10 mouse cellular contexts compared by ENCODE assay signal in the genomic region with DNA sequence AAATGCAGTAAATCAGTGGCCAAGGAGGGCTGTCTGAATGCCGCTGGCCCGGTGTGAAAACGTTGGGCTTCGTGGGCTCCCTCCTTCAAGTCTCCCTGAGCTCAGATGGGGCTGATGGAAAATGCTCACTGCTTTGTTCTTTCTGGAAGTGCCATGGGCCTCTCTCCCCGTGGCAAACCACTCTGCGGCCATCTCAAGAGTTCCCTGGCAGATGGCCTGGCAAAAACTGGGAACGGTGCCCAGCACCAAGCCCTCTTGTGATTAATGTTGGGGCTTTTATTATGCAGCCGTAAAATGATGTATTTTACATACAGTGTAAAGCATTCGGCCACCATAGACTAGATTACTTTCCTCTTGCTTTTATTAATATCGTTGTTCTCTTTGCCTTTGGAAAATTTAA.
DNase-seq lines count a peak whose midpoint lies in the region; ATAC-seq and TF ChIP-seq lines count a peak whose summit lies in the region.
"Had no signal": no experiment of that assay in that cellular context is flagged by ENCODE, and none has a peak within 500 bp of the region (broad histone marks: within the 10 kb centered on the region; RNA-seq: fewer than 3 reads in every experiment).

No protein-coding gene starts in this region.

- no peak overlapping the region for H3K9ac ChIP-seq in midbrain, embryonic 15.5 days
- no peak overlapping the region for H3K9ac ChIP-seq in liver, postnatal 0 days (replicated peaks)
- no peak overlapping the region for H3K9ac ChIP-seq in intestine, embryonic 15.5 days
- H3K9ac ChIP-seq: liver, embryonic 12.5 days had no signal

- H3K4me2 ChIP-seq in midbrain, embryonic 15.5 days: no peak overlapping the region
- H3K4me2 ChIP-seq in liver, postnatal 0 days (ENCODE audit: low read depth, low read length): no peak overlapping the region
- no peak overlapping the region for H3K4me2 ChIP-seq in intestine, embryonic 15.5 days (replicated peaks)
- H3K4me2 ChIP-seq: liver, embryonic 12.5 days had no signal

- H3K27ac ChIP-seq in layer of hippocampus, adult 2 months: no peak overlapping the region
- H3K27ac ChIP-seq in midbrain, embryonic 15.5 days: peak overlapping the region; percentile 51
- no peak overlapping the region for H3K27ac ChIP-seq in liver, postnatal 0 days (ENCODE audit: low read depth)
- no peak overlapping the region for H3K27ac ChIP-seq in intestine, embryonic 15.5 days
- H3K27ac ChIP-seq: kidney, postnatal 0 days; liver, embryonic 12.5 days had no signal

- no peak for TF ChIP-seq CTCF in layer of hippocampus, adult 2 months (conservative IDR thresholded peaks at IDR 0.05)
- no peak for TF ChIP-seq CTCF in liver, postnatal 0 days (IDR thresholded peaks at IDR 0.05; ENCODE audit: low read depth)

- H3K9me3 ChIP-seq in midbrain, embryonic 15.5 days: no peaks in the 10 kb centered on the region
- H3K9me3 ChIP-seq in liver, postnatal 0 days (ENCODE audit: low read length): peaks cover 8% of the 10 kb centered on the region; the same call in 1 of the 2 replicates
- no peaks in the 10 kb centered on the region for H3K9me3 ChIP-seq in intestine, embryonic 15.5 days

- no peak overlapping the region for H3K4me3 ChIP-seq in layer of hippocampus, adult 2 months
- no peak overlapping the region for H3K4me3 ChIP-seq in midbrain, embryonic 15.5 days
- H3K4me3 ChIP-seq in liver, postnatal 0 days (ENCODE audit: low read depth, low read length): no peak overlapping the region
- H3K4me3 ChIP-seq in intestine, embryonic 15.5 days (replicated peaks): no peak overlapping the region
- H3K4me3 ChIP-seq: liver, embryonic 12.5 days had no signal

- DNase-seq in layer of hippocampus, postnatal 14 days (ENCODE audit: low spot score in 2 of 2): peak; percentile 26 to 41
- DNase-seq in layer of hippocampus, adult 2 months (ENCODE audit: low spot score in 2 of 2): no peak
- DNase-seq in adrenal gland, postnatal 10 days: peak; percentile 68
- DNase-seq in cerebellum, adult 9-11 months: peak; percentile 75
- DNase-seq in lung, postnatal 10 days: no peak
- no peak for DNase-seq in liver, postnatal 0 days

- WGBS in midbrain, embryonic 15.5 days: 50% methylated on average over 10 of the region's 10 CpGs
- 75% methylated on average over 10 of the region's 10 CpGs for WGBS in liver, postnatal 0 days (ENCODE audit: insufficient replicate concordance)
- 68% methylated on average over 10 of the region's 10 CpGs for WGBS in intestine, embryonic 15.5 days

- no peak for TF ChIP-seq EP300 in liver, postnatal 0 days (IDR thresholded peaks at IDR 0.05; ENCODE audit: low read depth)

- ATAC-seq in midbrain, embryonic 15.5 days (replicated peaks): no peak; the same call in 1 of the 2 replicates
- ATAC-seq in liver, postnatal 0 days: no peak
- ATAC-seq in intestine, embryonic 15.5 days: no peak
- ATAC-seq: liver, embryonic 12.5 days had no signal

- no peaks in the 10 kb centered on the region for H3K4me1 ChIP-seq in midbrain, embryonic 15.5 days
- H3K4me1 ChIP-seq in liver, postnatal 0 days (ENCODE audit: insufficient read depth): no peaks in the 10 kb centered on the region
- H3K4me1 ChIP-seq in intestine, embryonic 15.5 days (replicated peaks): no peaks in the 10 kb centered on the region
- H3K4me1 ChIP-seq: liver, embryonic 12.5 days had no signal

- no peaks in the 10 kb centered on the region for H3K36me3 ChIP-seq in midbrain, embryonic 15.5 days (replicated peaks)
- H3K36me3 ChIP-seq in liver, postnatal 0 days (replicated peaks; ENCODE audit: insufficient read depth, low read length): no peaks in the 10 kb centered on the region
- H3K36me3 ChIP-seq in intestine, embryonic 15.5 days: no peaks in the 10 kb centered on the region
- H3K36me3 ChIP-seq: liver, embryonic 12.5 days had no signal

- H3K27me3 ChIP-seq in midbrain, embryonic 15.5 days (replicated peaks): no peaks in the 10 kb centered on the region
- no peaks in the 10 kb centered on the region for H3K27me3 ChIP-seq in liver, postnatal 0 days (ENCODE audit: insufficient read depth, low read length)
- H3K27me3 ChIP-seq in intestine, embryonic 15.5 days (replicated peaks): no peaks in the 10 kb centered on the region
- H3K27me3 ChIP-seq: liver, embryonic 12.5 days had no signal

Comparison
In these comparisons a context has a peak if more than half of its experiments do, and no peak if none do; other contexts are left out.
1. DNase-seq: peak in layer of hippocampus, postnatal 14 days (2 of 2), adrenal gland, postnatal 10 days (single experiment) and cerebellum, adult 9-11 months (single experiment); none in layer of hippocampus, adult 2 months (0 of 2), lung, postnatal 10 days (single experiment) and liver, postnatal 0 days (single experiment).